ENCODE assay signal across 7 mouse cellular contexts in the genomic region with DNA sequence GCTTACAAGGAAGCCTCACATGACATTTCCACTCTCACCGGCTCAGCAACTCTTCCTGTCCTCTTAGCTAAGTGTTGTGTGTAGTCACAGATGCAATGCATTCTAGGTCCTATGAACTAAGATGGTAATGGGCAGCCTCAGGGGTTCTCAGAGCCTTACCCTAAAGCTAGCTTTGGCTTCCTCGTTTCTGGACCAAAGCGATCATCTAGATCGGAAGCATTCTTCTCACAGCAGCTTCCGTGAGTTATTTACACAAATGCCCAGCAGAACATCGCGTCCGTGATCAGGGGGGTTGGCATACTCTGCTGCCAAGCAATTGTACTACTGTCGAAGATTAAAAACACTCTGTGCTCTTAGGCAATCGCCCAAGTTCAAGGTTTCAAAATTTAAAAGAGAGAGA. TPM values are rescaled to one million over a fixed set of nuclear protein-coding genes. Genes with fewer than 3 reads are reported as not detected.
DNase-seq lines count a peak whose midpoint lies in the region; ATAC-seq and TF ChIP-seq lines count a peak whose summit lies in the region.

No protein-coding gene starts in this region.

- dilution Hi-C loops in CH12.LX (cut with MboI; ENCODE audit: extremely low pct_ligation_motif_present, extremely low pct_unique_long_range_greater_than_20kb, low sequenced_read_pairs), result no loop called here

- 0 out of 2 replicates have a peak overlapping the region, but pooled peaks have one; percentile 4 for H3K4me2 ChIP-seq in CH12.LX (ENCODE audit: insufficient read depth, low read depth, poor library complexity, severe bottlenecking)
- H3K4me2 ChIP-seq in intestine, postnatal 0 days (replicated peaks; ENCODE audit: low read depth), result peak overlapping the region; percentile 81
- H3K4me2 ChIP-seq in stomach, embryonic 14.5 days (replicated peaks; ENCODE audit: low read depth, low read length), result peak overlapping the region; percentile 72

- DNase-seq in CH12.LX (ENCODE audit: extremely low read depth) (no peak), MEL (ENCODE audit: low read depth, low spot score) (peak; percentile 64)
- peak; percentile 77 for DNase-seq in lung, postnatal 10 days
- DNase-seq in c-Kit-positive CD71-positive TER-119-positive erythroid progenitor cells, embryonic 14.5 days (ENCODE audit: low spot score), result no peak

- H3K27me3 ChIP-seq in CH12.LX (replicated peaks) (no peaks in the 10 kb centered on the region), MEL (ENCODE audit: control insufficient read depth in 1 of 2, insufficient read depth in 2 of 2, low read length in 2 of 2) (no peaks in the 10 kb centered on the region)
- H3K27me3 ChIP-seq in intestine, postnatal 0 days (replicated peaks; ENCODE audit: control insufficient read depth, insufficient read depth, low read length), result no peaks in the 10 kb centered on the region
- no peaks in the 10 kb centered on the region for H3K27me3 ChIP-seq in stomach, embryonic 14.5 days (ENCODE audit: control insufficient read depth, insufficient read depth, low read length)

- TF ChIP-seq RAD21 in CH12.LX (IDR thresholded peaks at IDR 0.05; ENCODE audit: low read depth, low read length) (no peak), MEL (IDR thresholded peaks at IDR 0.05; ENCODE audit: low read depth, low read length) (no peak)

- no peaks in the 10 kb centered on the region for H3K79me2 ChIP-seq in CH12.LX (replicated peaks; ENCODE audit: control insufficient read depth, extremely low read depth, insufficient read depth, poor library complexity, severe bottlenecking)
- peaks cover 3% of the 10 kb centered on the region; the same call in 1 of the 2 replicates for H3K79me2 ChIP-seq in MEL (ENCODE audit: control insufficient read depth, insufficient read depth, low read length, poor library complexity)

- H3K4me3 ChIP-seq in CH12.LX (replicated peaks in 1 of 3; ENCODE audit: low read depth in 2 of 3, low read length in 2 of 3, poor library complexity in 1 of 3) (no peak overlapping the region), MEL (ENCODE audit: control insufficient read depth in 1 of 2, insufficient read depth in 1 of 2, low read depth in 2 of 2, low read length in 2 of 2) (peak overlapping the region; percentile 66 to 89)
- peak overlapping the region; percentile 41 for H3K4me3 ChIP-seq in intestine, postnatal 0 days (ENCODE audit: low read depth, low read length)
- peak overlapping the region; percentile 39; the same call in 1 of the 2 replicates for H3K4me3 ChIP-seq in stomach, embryonic 14.5 days (ENCODE audit: low read depth, low read length)

- peak overlapping the region; percentile 31; the same call in 1 of the 2 replicates for H3K9ac ChIP-seq in CH12.LX (ENCODE audit: insufficient read depth, low read depth)
- H3K9ac ChIP-seq in MEL (ENCODE audit: control insufficient read depth, low read depth, low read length, poor library complexity, severe bottlenecking), result peak overlapping the region; percentile 93
- H3K9ac ChIP-seq in intestine, postnatal 0 days (ENCODE audit: low read depth, low read length), result peak overlapping the region; percentile 60
- H3K9ac ChIP-seq in stomach, embryonic 14.5 days (replicated peaks; ENCODE audit: low read depth, low read length), result no peak overlapping the region

- in situ Hi-C loops in CH12.LX (cut with MboI; ENCODE audit: low pct_ligation_motif_present, low pct_unique_long_range_greater_than_20kb, low sequenced_read_pairs), result no loop called here

- TF ChIP-seq CTCF in CH12.LX (conservative IDR thresholded peaks at IDR 0.05 in 1 of 2, IDR thresholded peaks at IDR 0.05 in 1 of 2; ENCODE audit: low read depth in 2 of 2, low read length in 2 of 2) (no peak), MEL (IDR thresholded peaks at IDR 0.05 in 2 of 3, conservative IDR thresholded peaks at IDR 0.05 in 1 of 3; ENCODE audit: control insufficient read depth in 1 of 3, insufficient read depth in 1 of 3, low read depth in 2 of 3, low read length in 3 of 3, poor library complexity in 1 of 3, severe bottlenecking in 1 of 3) (no peak)
- no peak for TF ChIP-seq CTCF in intestine, postnatal 0 days (IDR thresholded peaks at IDR 0.05; ENCODE audit: low read depth)

- TF ChIP-seq POLR2A in CH12.LX (IDR thresholded peaks at IDR 0.05; ENCODE audit: low read depth, low read length) (no peak), MEL (IDR thresholded peaks at IDR 0.05; ENCODE audit: control insufficient read depth in 1 of 2, insufficient read depth in 1 of 2, low read depth in 1 of 2, low read length in 2 of 2, poor library complexity in 1 of 2) (peak in 1 of 2 experiments; percentile 4; a peak in 1 of 4 replicates)

- H3K27ac ChIP-seq in CH12.LX (ENCODE audit: insufficient read depth, low read depth), result no peak overlapping the region
- H3K27ac ChIP-seq in MEL (ENCODE audit: control insufficient read depth, low read depth, low read length), result peak overlapping the region; percentile 86
- no peak overlapping the region; the same call in 1 of the 2 replicates for H3K27ac ChIP-seq in intestine, postnatal 0 days (ENCODE audit: low read depth, low read length)
- no peak overlapping the region for H3K27ac ChIP-seq in stomach, embryonic 14.5 days (ENCODE audit: low read length)

- WGBS in intestine, postnatal 0 days, result 12% methylated on average over 10 of the region's 10 CpGs
- WGBS in stomach, embryonic 14.5 days, result 23% methylated on average over 10 of the region's 10 CpGs

- peaks cover 0 to 37% of the 10 kb centered on the region in 2 experiments for H3K36me3 ChIP-seq in CH12.LX (replicated peaks in 1 of 2; ENCODE audit: control insufficient read depth in 1 of 2, insufficient read depth in 1 of 2, low read length in 1 of 2)
- H3K36me3 ChIP-seq in MEL (ENCODE audit: control insufficient read depth in 1 of 2, insufficient read depth in 2 of 2, low read length in 2 of 2), result peaks cover 0 to 14% of the 10 kb centered on the region in 2 experiments; a peak in 2 of 4 replicates
- H3K36me3 ChIP-seq in intestine, postnatal 0 days (ENCODE audit: control insufficient read depth, insufficient read depth), result no peaks in the 10 kb centered on the region
- no peaks in the 10 kb centered on the region for H3K36me3 ChIP-seq in stomach, embryonic 14.5 days (ENCODE audit: control insufficient read depth, insufficient read depth, low read length)

- peaks cover 4 to 25% of the 10 kb centered on the region in 2 experiments for H3K4me1 ChIP-seq in CH12.LX (ENCODE audit: control insufficient read depth in 1 of 2, insufficient read depth in 2 of 2)
- peaks cover 0 to 5% of the 10 kb centered on the region in 2 experiments; a peak in 2 of 4 replicates for H3K4me1 ChIP-seq in MEL (ENCODE audit: control insufficient read depth in 1 of 2, insufficient read depth in 2 of 2, low read length in 2 of 2)
- no peaks in the 10 kb centered on the region for H3K4me1 ChIP-seq in intestine, postnatal 0 days (replicated peaks; ENCODE audit: control insufficient read depth, insufficient read depth, low read length)
- 0 out of 2 replicates have a peak, but pooled peaks cover 3% of the 10 kb centered on the region for H3K4me1 ChIP-seq in stomach, embryonic 14.5 days (ENCODE audit: control insufficient read depth, insufficient read depth, low read length)

- no peak for TF ChIP-seq EP300 in CH12.LX (IDR thresholded peaks at IDR 0.05; ENCODE audit: low read length)
- no peak for TF ChIP-seq EP300 in MEL (IDR thresholded peaks at IDR 0.05; ENCODE audit: low read depth in 1 of 2, low read length in 2 of 2)

- H3K9me3 ChIP-seq in CH12.LX (replicated peaks; ENCODE audit: low read length), result no peaks in the 10 kb centered on the region
- no peaks in the 10 kb centered on the region for H3K9me3 ChIP-seq in MEL (replicated peaks; ENCODE audit: insufficient read depth, low read length)
- no peaks in the 10 kb centered on the region for H3K9me3 ChIP-seq in intestine, postnatal 0 days (ENCODE audit: control insufficient read depth)
- no peaks in the 10 kb centered on the region for H3K9me3 ChIP-seq in stomach, embryonic 14.5 days (ENCODE audit: control insufficient read depth, low read depth, low read length)

- ATAC-seq in granulocyte monocyte progenitor cell, adult 5-6 weeks (replicated peaks; ENCODE audit: poor library complexity, severe bottlenecking), result peak; percentile 14
- ATAC-seq in intestine, postnatal 0 days, result peak; percentile 36; the same call in 1 of the 2 replicates
- no peak for ATAC-seq in stomach, embryonic 14.5 days (ENCODE audit: insufficient number of reproducible peaks, insufficient read depth, low FRiP score, low read depth)

TF ChIP-seq in CH12.LX, 34 proteins besides CTCF, POLR2A, EP300 and RAD21 (continues in another document):
- no peak for TF ChIP-seq ZKSCAN1 (IDR thresholded peaks at IDR 0.05; ENCODE audit: borderline replicate concordance, low read depth, low read length)
- no peak for TF ChIP-seq ZC3H11A (IDR thresholded peaks at IDR 0.05; ENCODE audit: low read depth, low read length)
- no peak for TF ChIP-seq JUN (IDR thresholded peaks at IDR 0.05; ENCODE audit: insufficient read depth, low read depth, low read length)
- TF ChIP-seq ETS1 (conservative IDR thresholded peaks at IDR 0.05; ENCODE audit: low read depth, low read length), result no peak
- no peak for TF ChIP-seq MAZ (IDR thresholded peaks at IDR 0.05; ENCODE audit: low read depth, low read length)
- no peak for TF ChIP-seq PAX5 (IDR thresholded peaks at IDR 0.05; ENCODE audit: low read length)
- no peak for TF ChIP-seq NELFE (IDR thresholded peaks at IDR 0.05; ENCODE audit: low read depth, low read length)

TF ChIP-seq in MEL, 35 proteins besides CTCF, POLR2A, EP300 and RAD21 (continues in another document):
- TF ChIP-seq BHLHE40 (IDR thresholded peaks at IDR 0.05; ENCODE audit: borderline replicate concordance, low read depth, low read length) (no peak), TCF12 (IDR thresholded peaks at IDR 0.05; ENCODE audit: low read depth, low read length) (no peak), ETS1 (IDR thresholded peaks at IDR 0.05; ENCODE audit: low read depth, low read length) (no peak), KAT2A (conservative IDR thresholded peaks at IDR 0.05; ENCODE audit: low read depth, low read length) (no peak), CHD1 (IDR thresholded peaks at IDR 0.05; ENCODE audit: low read depth, low read length) (no peak), TAL1 (IDR thresholded peaks at IDR 0.05; ENCODE audit: low read length) (peak; percentile 9; the same call in 1 of the 2 replicates), NELFE (IDR thresholded peaks at IDR 0.05; ENCODE audit: low read depth, low read length) (no peak)

RNA-seq across cellular contexts. Expression of gene Pfkfb3, which starts 19.1 kb away (rescaled TPM):
- total RNA-seq in CH12.LX (2012; rRNA removed) (6.5 and 7.6 TPM in 2 replicates), CH12.LX (2014; rRNA removed) (4.9 and 6.7 TPM in 2 replicates), MEL (2012; rRNA removed) (7.2 and 9.9 TPM in 2 replicates)
- polyA plus RNA-seq in CH12.LX (2012; ENCODE audit: insufficient read length, low read depth) (17.2 and 18.3 TPM in 2 replicates), MEL (2012; ENCODE audit: insufficient read depth in 1 of 2, insufficient read length in 2 of 2, low read depth in 1 of 2, low replicate concordance in 2 of 2, missing spikeins in 1 of 2) (10 to 100 TPM in 1 of 2 experiments, not detected in 1; 13.8 TPM)
- 44.8 and 74.9 TPM in 2 replicates for total RNA-seq in granulocyte monocyte progenitor cell, adult 5-6 weeks (2014; fragmentation: Nextera tagmentation)
- 43.8 and 44.8 TPM in 2 replicates for total RNA-seq in granulocyte monocyte progenitor cell, adult 5-6 weeks (2017)
- 12.7 and 13.4 TPM in 2 replicates for polyA plus RNA-seq in intestine, postnatal 0 days (2015; fragmentation: Nextera tagmentation; extraction: Ambion mirVana)
- polyA plus RNA-seq in stomach, embryonic 14.5 days (2014; fragmentation: Nextera tagmentation; extraction: Ambion mirVana), result 16.1 and 17.5 TPM in 2 replicates

Comparison
In these comparisons a context has a peak if more than half of its experiments do, and no peak if none do; other contexts are left out.
1. DNase-seq: peak in MEL (single experiment) and lung, postnatal 10 days (single experiment); none in CH12.LX (single experiment) and c-Kit-positive CD71-positive TER-119-positive erythroid progenitor cells, embryonic 14.5 days (single experiment).
2. H3K4me2 ChIP-seq: peak in every context shown above with its lines; median percentile 81 in intestine, postnatal 0 days; 72 in stomach, embryonic 14.5 days; 4 in CH12.LX.
3. H3K4me3 ChIP-seq: peak in MEL (2 of 2), intestine, postnatal 0 days (single experiment) and stomach, embryonic 14.5 days (single experiment); none in CH12.LX (0 of 3).
4. Of the 35 proteins assayed by ChIP-seq in both MEL and CH12.LX: peak only in MEL: USF1; only in CH12.LX: none; in both: none; in neither: 33; mixed calls (peak in some experiments, not most) for 1.